Mouse (Mus musculus): ENCODE measurements around the gene Cdk5rap3.
A peak's percentile ranks its signal among the peaks of the same experiment; 100 is the strongest.

The Cdk5rap3 gene

DNA sequence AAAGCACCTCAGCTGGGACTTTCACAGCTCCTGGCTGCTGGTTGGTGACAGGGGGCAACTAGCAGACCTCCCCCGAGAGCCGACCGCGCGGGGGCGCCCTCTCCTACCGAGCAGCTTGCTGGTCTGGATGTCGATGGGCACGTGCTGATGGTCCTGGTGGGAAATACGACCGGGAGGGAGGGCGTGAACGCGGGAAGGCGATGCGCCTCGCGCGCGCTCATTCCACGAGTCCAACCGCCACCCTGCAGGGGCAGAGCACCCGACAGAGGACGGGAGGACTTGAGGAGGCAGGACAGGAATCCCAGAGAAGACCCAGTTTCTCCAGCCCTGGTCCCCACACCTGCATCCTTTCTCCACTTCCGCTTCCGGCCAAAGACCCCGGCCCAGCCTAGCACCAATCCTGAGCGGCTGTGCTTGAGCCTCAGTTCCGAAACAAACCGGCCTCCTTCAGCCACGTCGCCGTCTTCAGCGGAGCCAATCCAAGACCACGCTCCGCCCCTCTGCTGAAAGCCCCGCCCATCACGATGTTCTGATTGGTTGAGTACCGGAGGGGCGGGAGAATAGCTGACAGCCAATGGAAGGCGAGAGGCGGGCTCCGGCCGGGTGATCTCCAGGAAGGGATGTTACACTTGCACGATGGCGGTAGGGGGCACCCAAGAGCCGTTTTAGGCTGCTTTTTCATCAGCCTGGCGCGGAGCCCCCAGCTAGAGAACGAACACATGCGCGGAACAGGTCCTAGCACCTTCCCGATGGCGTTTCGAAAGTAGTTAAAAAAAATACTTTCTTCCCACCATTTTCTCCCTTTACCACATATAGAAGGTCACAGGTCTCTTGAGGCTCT, at the start of gene Cdk5rap3:
TSS of gene Cdk5rap3 (minus strand) at position 453 of the 841 bp plus-strand sequence.
- peak; percentile 99 to 100 for DNase-seq

DNA sequence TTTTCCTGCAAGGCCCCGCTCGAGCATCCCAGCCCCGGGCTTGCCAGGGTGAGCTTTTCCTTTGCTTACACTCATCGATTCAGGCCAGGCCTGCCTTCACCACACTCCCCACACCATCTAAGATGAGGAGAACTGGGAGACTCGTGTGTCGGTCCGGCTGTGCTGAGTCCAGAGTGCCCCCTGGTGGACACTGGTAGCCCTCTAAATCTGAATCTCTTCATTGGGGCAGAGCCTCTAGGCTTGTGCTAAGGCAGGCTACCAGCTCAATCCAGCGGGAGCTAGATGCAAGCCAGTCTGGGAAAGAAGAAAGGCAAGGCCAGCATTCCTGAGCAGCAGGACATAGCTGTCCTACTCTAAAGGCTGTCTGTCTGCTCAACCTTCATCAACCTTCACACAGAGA, 47.3 kb upstream of the Cdk5rap3 start:
- DNase-seq, result peak; percentile 66 to 76

DNA sequence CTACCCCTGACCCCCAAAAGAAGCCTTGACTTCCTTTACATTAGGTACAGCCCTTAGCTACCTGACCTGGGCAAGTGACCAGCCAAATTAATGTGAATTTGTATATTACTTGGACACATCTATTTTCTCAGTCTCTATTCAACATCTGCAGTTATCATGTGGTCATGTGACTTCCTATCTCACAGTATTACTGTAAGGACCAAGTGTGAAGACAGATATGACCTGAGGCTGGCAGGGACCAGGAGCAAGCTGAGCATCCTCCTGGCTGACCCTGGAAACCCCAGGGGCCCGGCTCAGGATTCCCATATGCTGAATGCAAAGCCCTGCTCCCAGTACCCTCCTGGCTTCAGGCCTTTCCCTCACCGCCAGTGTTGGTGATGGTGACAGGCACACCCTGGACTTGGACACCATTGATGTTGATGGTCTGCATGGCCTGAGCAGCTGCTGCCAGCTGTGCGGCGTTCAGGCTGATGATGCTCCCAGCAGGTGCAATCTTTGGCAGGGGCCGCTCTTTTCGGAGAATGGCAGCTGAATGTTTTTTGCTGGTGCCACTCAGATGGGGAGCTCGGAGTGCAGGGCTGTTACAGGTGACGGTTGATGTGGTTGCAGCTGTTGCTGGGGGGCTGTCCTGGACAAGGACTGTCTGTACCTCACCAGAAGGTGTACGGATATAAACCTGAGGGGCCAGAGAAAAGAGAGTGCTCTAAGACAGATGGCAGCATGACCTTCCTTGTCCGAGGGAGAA, 40.9 kb upstream of the Cdk5rap3 start:
- peak; percentile 44 to 70 for DNase-seq

DNA sequence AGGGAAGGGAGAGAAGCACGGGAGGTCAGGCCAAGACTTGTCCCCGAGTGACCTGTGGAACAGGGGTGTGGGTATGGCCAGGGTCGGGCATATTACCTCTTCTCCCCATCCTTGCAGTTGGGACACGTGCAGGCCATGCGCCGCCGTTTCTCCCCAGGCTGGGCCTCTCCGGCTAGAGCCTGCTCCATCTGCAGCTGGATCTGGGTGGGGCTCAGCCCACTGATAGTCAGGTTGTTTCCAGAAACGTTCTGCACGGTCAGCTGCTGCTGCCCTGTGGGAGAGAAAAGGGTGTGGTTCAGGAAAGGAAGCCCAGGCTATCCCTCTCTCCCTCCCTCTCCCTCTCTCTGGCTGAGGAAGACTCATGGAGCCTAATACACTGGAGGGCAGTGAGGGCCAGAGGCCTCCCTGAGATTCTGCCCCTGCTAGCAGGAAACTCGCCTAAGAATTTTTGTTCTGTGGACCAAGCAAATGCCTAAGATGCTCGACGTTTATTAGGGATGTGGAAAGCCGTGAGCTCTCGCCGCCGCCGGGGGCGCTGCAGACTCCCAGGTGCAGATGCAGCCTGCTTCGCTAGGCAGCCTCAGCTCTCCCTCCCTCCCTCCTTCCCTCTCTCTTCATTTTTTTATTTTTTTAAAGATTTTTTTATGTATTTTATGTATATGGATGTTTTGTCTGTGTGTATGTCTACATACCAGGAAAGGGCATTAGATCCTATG, 39.9 kb upstream of the Cdk5rap3 start:
- no peak for DNase-seq

DNA sequence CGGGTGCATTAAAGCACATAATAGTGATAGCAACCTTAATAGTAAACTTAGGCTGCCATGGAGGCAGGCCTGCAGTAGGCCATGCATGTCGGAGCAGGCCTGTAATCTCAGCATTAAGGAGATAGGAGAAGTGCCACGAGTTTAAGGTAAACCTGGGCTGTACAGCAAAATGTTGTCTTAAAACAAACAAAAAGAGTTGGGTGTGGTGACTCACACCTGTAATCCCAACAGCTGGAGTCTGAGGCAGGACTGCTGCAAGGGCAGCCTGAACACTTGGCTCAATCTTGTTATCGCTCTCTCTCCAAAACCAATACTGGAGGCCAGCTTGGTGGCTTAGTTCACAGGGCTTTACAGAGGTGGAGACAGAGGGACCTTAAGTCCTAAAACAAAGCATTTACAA, 38.8 kb upstream of the Cdk5rap3 start:
- DNase-seq, result no peak

DNA sequence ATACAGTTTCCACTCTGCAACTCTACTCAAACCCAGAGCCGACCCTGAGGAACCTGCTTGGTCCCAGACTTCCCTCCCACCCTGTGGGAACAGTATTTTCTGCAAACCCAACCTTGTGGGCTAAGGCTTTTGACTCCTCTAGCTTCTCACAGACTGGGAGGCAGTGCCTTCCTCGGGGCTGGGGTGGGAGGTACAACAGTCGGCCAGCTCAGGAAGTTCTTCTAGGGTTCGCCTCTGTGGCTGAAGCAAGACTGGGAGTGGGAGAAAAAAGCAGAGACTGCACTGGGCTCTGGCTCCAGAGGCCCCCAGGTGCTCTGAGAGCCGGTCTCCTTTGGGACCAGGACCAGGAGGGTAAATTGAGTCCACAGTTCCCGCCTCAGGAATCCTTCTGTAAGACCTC, 36.6 kb upstream of the Cdk5rap3 start:
- DNase-seq, result no peak

DNA sequence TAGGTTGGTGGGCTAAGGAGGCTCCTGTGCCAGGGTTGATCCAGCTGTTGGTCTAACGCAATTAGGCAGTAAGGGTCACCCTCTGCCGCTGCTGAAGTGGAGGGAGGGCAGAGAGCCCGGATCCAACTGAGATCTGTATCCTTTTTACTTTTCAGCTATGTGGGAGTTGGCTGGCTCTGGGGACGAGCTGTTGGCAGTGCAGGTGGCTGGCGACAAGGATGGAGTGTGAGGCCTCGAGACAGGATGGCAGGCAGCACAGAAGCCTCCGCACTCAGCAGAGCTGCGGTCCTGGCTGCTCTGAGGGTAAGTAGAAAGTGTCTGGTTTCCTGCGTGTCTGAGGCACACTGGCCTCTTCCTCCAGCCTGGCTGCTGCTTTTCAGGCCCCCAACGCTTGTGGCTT, 36.1 kb upstream of the Cdk5rap3 start:
- no peak for DNase-seq

DNA sequence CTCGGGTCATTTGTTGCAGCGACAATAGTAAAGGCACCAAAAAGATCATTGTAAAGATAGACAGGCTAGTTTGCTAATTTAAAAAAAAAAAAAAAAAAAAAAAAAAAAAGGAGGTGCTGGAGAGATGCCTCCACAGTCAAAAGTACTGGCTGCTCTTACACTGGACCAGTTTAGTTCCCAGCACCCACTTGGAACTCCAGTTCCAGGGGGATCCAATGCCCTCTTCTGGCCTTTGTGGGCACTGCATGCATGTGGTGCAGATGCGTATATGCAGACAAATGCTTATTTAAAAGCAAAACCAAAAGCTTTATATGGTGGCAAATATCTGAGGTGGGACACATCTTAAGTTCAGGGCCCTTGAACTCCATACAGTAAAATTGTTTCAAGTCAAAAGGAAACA, 34.5 kb upstream of the Cdk5rap3 start:
- DNase-seq, result no peak

DNA sequence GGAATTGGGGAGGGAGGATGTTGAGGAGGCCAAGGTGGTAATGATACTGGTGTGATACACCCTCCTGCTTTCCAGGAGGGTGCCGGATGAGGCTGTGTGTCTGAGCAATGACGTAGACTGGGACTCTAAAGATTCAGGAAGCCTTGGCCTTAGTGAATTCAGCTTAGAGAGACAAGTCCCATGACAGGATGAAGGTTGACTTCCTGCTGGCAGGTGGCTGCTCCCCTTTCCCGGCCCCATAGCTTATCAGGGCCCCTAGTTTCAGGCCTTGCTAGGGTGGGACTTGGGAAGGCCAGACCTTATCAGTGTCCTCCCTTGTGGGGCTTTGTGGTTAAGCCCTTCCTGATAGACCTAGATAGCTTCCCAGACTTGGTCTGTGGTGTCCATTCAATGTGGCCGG, 31.6 kb upstream of the Cdk5rap3 start:
- no peak for DNase-seq

DNA sequence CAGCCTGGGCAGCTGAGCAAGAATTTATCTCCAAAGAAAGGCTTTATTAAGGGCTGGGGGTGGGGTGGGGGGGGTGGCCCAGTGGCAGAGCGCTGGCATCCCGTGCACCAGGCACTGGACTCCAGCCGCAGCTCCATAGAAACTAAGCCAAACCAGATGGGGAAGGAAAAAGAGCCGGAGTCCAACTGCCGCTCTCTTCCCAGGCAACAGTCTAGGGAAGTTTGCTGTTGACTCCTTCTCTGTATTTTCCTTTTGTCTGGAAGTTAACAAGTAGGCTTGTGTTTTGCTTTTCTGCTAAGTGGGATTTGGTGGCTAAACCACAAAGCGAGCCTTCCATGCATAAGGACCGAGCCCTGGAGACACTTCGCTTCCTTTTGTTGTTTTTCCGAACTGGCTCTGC, 30.2 kb upstream of the Cdk5rap3 start:
- DNase-seq, result no peak

DNA sequence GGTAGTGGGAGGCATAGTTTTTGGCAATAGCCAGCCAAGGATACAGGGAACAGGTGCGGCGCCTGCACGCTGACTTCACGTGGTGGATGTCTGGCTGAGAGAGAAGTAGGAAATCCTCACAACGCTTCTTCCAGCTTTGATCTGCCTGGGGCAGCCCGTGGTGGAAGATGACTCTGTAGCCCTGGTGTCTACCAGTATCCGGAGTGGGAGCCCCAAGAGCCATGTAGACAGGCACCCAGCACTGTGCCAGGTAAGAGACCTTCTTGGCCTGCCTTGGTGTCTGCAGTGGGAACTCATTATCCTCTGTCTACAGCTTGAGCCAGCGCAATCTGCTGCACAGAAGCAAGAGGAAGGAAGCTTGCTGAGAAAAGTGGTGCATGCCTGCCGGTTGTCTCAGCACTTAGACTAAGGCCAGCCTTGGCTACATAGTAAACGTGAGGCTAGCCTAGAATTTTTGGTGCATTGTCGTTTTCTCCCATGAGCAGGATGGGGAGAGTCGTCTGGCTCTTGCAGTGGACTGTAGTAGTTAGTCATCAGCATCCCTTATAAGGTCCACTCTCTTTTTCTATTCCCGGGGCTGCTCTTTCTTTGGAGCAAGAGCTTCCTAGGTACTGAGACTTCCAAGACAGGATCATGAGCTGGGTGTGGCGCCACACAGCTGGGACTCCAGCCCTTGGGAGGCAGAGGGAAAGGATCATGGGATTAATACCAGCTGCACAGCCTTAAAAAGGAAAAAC, 28.7 kb upstream of the Cdk5rap3 start:
- DNase-seq, result no peak

DNA sequence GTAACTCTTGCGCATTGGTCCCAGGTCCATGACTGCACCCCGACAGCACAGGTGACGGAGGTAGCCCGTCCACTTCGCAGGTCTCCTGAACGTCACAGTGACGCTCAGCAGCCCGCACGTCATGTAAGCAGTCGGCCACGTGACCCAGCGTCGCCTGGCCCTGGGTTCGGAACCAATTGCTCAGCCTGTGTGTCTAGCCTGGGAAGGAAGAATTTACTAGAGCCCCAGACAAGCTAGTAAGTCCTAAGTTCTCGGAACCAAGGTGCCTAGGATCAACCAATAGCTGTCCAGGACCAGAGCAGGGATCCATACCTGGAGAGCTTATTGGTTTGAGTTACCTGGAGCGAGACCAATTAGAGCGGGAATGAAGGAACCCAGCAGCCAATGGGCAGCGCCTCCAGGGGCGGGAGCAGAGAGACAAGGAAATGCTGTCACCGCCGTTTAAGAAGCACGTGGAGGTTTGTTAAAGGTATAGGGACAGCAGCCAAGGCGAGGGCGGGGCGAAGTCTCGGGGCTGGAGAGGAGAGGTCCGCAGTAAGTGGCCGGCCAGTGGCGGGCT, 27.5 kb upstream of the Cdk5rap3 start, which contains the start of gene Pnpo:
TSS of gene Pnpo (minus strand) at position 241 of the 559 bp plus-strand sequence.
- peak; percentile 89 to 92 for DNase-seq

DNA sequence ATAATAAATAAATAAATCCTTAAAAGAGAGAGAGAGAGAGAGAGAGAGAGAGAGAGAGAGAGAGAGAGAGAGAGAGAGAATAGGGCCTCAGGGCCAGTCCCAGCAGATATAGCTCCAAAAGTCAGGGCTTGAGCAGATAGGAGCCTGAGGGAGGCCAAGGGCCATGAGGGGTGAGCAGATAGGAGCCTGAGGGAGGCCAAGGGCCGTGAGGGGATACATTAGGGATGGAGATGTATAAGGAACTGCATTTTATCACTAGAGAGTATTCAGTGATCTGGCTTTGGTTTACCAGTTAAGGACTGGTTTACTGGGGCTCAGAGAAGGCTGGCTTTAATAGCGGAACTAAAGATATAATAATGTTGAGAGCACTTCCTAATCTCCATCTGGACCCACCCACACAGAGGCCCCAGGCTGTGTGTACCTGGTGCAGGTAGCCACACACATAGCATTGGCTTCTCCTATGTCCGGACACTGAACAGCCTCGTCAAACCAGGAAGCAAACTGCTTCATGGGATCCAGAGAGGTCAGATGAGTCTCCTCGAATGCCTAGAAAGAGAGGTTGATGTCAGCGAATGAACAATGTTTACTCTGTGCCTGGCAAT, 25.8 kb upstream of the Cdk5rap3 start:
- no peak for DNase-seq

DNA sequence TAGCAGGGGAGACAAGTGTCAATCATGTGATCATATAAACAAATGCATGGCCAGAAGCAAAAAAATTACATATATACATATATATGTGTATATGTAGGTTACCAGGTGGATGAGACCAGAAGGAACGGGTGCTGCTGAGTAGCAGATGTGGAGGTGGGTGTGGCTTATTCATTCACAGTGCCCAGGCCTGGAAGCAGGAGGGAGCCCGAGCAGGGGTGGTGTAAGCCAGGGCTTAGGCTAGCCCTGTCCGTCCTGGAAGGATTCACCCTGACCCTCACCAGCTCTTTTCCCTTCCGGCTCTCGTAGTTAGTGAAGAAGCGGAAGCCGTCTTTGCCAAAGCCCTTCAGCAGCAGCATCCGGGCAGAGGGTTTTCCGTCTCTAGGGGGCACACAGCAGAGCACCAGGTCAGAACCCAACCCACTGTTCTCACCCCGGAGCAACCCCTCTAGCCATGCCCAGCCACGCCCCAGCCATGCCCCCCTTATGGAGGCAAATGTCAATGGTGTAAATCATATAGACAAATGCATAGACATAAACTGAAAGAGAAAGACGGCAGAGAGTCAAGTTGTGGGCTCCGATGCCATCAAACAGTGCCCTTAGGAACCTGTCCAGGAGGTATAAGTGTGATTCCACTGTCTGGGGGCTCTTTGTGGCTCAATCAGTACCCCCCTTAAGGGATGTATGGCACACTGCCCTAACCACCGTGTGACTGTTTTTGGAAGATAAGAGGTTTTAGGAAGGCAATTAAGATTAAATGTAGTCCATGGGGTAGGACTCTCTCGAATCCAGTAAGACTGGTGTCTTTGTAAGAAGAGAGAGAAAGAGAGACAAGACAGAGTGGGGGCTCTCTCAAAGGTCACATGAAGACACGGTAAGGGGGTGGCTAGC, 24.5 kb upstream of the Cdk5rap3 start:
- DNase-seq, result no peak

DNA sequence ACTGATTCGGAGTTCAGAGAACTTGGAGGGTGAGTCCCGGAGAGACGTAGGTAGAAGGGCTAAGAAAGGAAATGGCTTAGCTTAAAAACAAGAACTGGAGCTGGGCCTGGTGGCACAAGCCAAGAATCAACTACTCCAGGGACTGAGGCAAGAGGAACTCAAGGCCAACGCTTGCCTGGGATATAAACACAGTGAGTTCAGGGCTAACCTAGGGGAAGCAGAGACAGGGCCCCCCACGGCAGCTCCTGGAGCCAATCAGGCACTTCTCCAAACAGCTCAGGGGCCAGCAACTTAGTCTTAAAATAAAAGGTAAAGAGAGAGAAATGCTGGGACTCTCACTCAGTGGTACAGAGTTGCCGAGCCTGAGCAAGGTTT, 22.1 kb upstream of the Cdk5rap3 start:
- no peak for DNase-seq

DNA sequence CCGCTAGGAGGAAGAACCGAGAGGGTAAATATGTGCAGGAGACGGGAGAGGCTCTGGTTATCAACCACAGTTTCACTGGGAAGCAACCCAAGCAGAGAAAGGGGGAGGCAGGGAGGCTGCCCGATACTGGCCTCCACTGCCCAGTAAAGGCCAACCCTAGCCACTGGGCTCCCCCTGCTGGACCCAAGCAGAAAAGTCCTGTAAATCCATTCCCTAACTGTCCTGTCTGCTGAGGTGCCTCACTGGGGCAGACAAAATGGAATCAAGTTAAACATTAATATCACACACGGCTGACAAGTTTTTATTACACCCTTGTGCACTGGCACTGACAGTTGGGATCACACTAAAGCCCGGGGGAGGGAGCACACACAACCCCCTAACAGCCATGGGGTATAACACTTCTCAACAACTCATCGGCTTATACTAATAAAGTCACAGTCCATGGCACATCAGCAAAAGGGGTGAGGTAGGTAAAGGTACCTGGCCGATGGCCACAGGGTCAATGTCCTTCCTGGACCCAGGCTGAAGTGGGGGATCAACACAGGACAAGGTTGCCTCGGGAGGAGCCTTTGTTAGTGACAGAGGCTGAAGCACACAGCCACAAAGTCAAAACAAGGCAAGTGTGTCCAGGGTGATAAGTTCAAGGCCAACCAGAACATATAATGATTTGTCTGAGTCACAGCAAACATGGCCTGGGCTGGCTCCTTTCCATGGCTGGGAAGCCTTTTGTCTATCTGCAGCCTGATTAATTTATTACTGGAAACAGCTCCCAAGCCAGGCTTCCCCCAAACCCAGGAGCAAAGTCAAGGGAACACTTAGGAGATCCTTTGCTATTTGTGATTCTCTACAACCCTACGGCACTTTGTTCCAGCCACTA, 21.5 kb upstream of the Cdk5rap3 start:
- DNase-seq, result no peak

DNA sequence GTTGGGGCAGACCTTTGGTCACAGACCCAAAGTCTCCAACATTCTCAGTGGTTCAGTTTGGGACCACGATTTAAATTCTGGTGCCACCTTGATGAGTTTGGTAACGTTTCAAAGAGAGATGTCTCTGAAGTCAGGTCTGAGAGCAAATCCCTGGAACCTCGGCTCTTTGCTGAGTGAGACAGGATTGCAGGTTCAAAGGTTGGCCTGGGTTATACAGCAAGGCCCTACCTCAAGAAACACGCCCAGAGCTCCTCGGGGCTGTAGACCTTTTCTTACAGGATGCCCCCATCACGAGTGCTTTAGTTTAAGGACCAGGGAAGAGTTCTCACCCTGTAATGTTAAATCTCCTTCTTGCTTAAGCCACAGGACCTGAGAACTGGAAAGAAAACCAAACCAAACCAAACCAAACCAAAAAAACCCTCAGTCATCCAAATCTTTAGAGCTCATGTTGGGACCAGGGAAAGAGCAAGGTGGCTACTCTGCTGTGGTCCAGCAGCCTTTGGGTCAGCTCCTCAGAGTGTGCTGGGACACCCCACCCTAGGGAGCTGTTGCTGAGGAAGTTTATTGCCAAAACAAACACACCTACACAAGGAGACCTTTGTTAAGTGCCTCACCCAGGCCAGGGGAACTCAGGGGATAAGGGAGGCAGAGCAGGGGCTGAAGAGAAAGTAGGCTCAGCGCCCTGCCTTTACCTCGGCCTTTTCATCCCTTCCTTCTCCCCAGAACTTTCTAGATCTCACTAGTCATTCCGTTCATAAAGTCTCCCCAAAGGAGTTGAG, 19.8 kb upstream of the Cdk5rap3 start:
- no peak for DNase-seq

DNA sequence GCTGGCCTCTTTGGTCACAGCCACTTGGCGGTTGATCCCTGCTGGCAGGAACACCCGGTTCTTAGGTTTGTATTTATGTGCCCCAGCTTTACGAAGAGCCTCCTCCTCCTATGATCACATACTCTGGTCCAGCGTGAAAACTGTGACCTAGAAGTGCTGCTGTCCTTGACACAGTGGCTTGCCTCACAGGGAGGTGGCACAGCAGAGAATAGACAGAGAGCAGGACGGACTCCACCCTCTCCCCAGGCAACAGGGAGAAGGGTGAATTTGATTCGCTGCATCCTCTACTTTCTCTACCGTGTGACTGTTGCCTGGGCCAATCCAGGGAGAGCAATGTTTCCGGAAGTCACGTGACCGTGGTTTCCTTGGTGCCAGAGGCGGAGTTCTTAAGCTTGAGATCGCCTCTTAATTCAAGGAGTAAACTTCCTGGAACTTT, 18.6 kb upstream of the Cdk5rap3 start:
- DNase-seq, result no peak
